Mouse (Mus musculus) ES-Bruce4 (cell line): ENCODE results near the gene Rpl12. TPM values are rescaled to one million over a fixed set of nuclear protein-coding genes. Genes with fewer than 3 reads are reported as not detected.
A peak's percentile ranks its signal among the peaks of the same experiment; 100 is the strongest.

Source experiments
- H3K27ac ChIP-seq: 2 replicates; pipeline ENCODE4 v1.5.1; 2012; ENCODE audit warnings: low read length, inconsistent platforms; ENCODE audit not compliant: insufficient read depth
- H3K27me3 ChIP-seq: 2 replicates; pipeline ENCODE4 v1.6.1; 2012; ENCODE audit warnings: mild to moderate bottlenecking, low read length, inconsistent platforms; ENCODE audit not compliant: control insufficient read depth, poor library complexity, insufficient read depth, severe bottlenecking
- H3K36me3 ChIP-seq: 2 replicates; pipeline ENCODE4 v1.6.1; 2012; ENCODE audit warnings: inconsistent platforms, mild to moderate bottlenecking, low read length, moderate library complexity; ENCODE audit not compliant: control insufficient read depth, poor library complexity, insufficient read depth, severe bottlenecking
- H3K4me1 ChIP-seq: one replicate; pipeline ENCODE4 v1.8.1; 2011; ENCODE audit warnings: low read length; ENCODE audit not compliant: control insufficient read depth, insufficient read depth
- H3K4me3 ChIP-seq: 2 replicates; pipeline ENCODE4 v1.5.1; 2011; ENCODE audit warnings: low read depth, mild to moderate bottlenecking, low read length
- H3K9ac ChIP-seq: 2 replicates; pipeline ENCODE4 v1.6.1; 2012; ENCODE audit warnings: low read depth, mild to moderate bottlenecking, inconsistent platforms; ENCODE audit not compliant: poor library complexity, severe bottlenecking
- H3K9me3 ChIP-seq: replicated peaks from 2 replicates; pipeline ENCODE4 v1.6.1; 2012; ENCODE audit warnings: mild to moderate bottlenecking, low read length, inconsistent platforms; ENCODE audit not compliant: control insufficient read depth, poor library complexity, insufficient read depth, severe bottlenecking
- CTCF ChIP-seq: IDR thresholded peaks from one replicate; pipeline ENCODE4 v1.8.1; 2011; ENCODE audit warnings: low read depth, low read length
- EP300 ChIP-seq: IDR thresholded peaks from 2 replicates; pipeline ENCODE4 v1.6.1; 2011; ENCODE audit warnings: low read depth, low read length; ENCODE audit not compliant: insufficient read depth
- POLR2A ChIP-seq: IDR thresholded peaks from one replicate; pipeline ENCODE4 v1.8.1; 2011; ENCODE audit warnings: low read length; ENCODE audit not compliant: insufficient read depth
- polyA plus RNA-seq: library from polyadenylated mRNA; stranded (reverse); fragments of >200 nt; gene quantifications from 2 replicates; pipeline ENCODE4 v1.2.4, GENCODE M21; 2011; ENCODE audit warnings: low read depth; ENCODE audit not compliant: missing spikeins, insufficient read depth, insufficient read length

Rpl12 gene
- polyA plus RNA-seq, 1 experiment: 114 TPM

- H3K4me1 ChIP-seq: no peaks in the 10 kb centered on the region
- no peak overlapping the region for H3K9ac ChIP-seq
- H3K9me3 ChIP-seq: no peaks in the 10 kb centered on the region
- no peak overlapping the region for H3K4me3 ChIP-seq
- H3K27me3 ChIP-seq: no peaks in the 10 kb centered on the region
- H3K27ac ChIP-seq: no peak overlapping the region
- peaks cover 9% of the 10 kb centered on the region for H3K36me3 ChIP-seq
- TF ChIP-seq EP300 (no peak), POLR2A (no peak), CTCF (no peak)
Observed at GRCm38 (mm10) chr2:32969326-32969725, 8.0 kb downstream of the Rpl12 start.

- Histone ChIP-seq H3K4me3 (no peak overlapping the region), H3K27ac (no peak overlapping the region), H3K9me3 (no peaks in the 10 kb centered on the region), H3K9ac (no peak overlapping the region), H3K27me3 (no peaks in the 10 kb centered on the region), H3K4me1 (no peaks in the 10 kb centered on the region), H3K36me3 (peaks cover 3% of the 10 kb centered on the region; the same call in 1 of the 2 replicates)
- TF ChIP-seq POLR2A: no peak
- TF ChIP-seq EP300: 0 out of 2 replicates have a peak, but pooled peaks have one; percentile 34
Observed at GRCm38 (mm10) chr2:32971235-32971634, 9.9 kb downstream of the Rpl12 start.

- TF ChIP-seq POLR2A: no peak
- no peak for TF ChIP-seq CTCF
- no peak for TF ChIP-seq EP300
- Histone ChIP-seq H3K9me3 (no peaks in the 10 kb centered on the region), H3K36me3 (peaks cover 3% of the 10 kb centered on the region; the same call in 1 of the 2 replicates), H3K27me3 (no peaks in the 10 kb centered on the region), H3K27ac (no peak overlapping the region), H3K4me1 (no peaks in the 10 kb centered on the region), H3K9ac (no peak overlapping the region), H3K4me3 (no peak overlapping the region)
Observed at GRCm38 (mm10) chr2:32974216-32974615, 12.9 kb downstream of the Rpl12 start.

GRCm38 (mm10) chr2:32977114-32977513 lies 15.8 kb downstream of the Rpl12 start:
- Histone ChIP-seq H3K36me3 (peaks cover 3% of the 10 kb centered on the region; the same call in 1 of the 2 replicates), H3K27me3 (no peaks in the 10 kb centered on the region), H3K9ac (no peak overlapping the region), H3K4me1 (no peaks in the 10 kb centered on the region), H3K9me3 (no peaks in the 10 kb centered on the region), H3K4me3 (no peak overlapping the region), H3K27ac (no peak overlapping the region)
- TF ChIP-seq CTCF (no peak), POLR2A (no peak), EP300 (no peak)

- TF ChIP-seq CTCF (no peak), POLR2A (no peak), EP300 (no peak)
Observed at GRCm38 (mm10) chr2:32978675-32979074, 17.3 kb downstream of the Rpl12 start.

GRCm38 (mm10) chr2:32979675-32980074 lies 18.3 kb downstream of the Rpl12 start:
- no peak overlapping the region for H3K27ac ChIP-seq
- no peaks in the 10 kb centered on the region for H3K27me3 ChIP-seq
- no peak overlapping the region for H3K4me3 ChIP-seq
- H3K9ac ChIP-seq: no peak overlapping the region
- H3K36me3 ChIP-seq: no peaks in the 10 kb centered on the region
- TF ChIP-seq EP300 (no peak), CTCF (no peak), POLR2A (no peak)
- no peaks in the 10 kb centered on the region for H3K9me3 ChIP-seq
- H3K4me1 ChIP-seq: no peaks in the 10 kb centered on the region

More at GRCm38 (mm10) chr2:32978675-32979074, 17.3 kb downstream of the Rpl12 start:
- Histone ChIP-seq H3K9ac (no peak overlapping the region), H3K4me1 (no peaks in the 10 kb centered on the region), H3K27ac (no peak overlapping the region), H3K36me3 (no peaks in the 10 kb centered on the region), H3K27me3 (no peaks in the 10 kb centered on the region), H3K9me3 (no peaks in the 10 kb centered on the region), H3K4me3 (no peak overlapping the region)
